Mouse (Mus musculus): ENCODE measurements around the gene Ttll3. TPM values are rescaled to one million over a fixed set of nuclear protein-coding genes. Genes with fewer than 3 reads are reported as not detected.

Ttll3 gene
- total RNA-seq, 2 experiments from 2014 or later: 15.5 to 23.2 TPM

GRCm38 (mm10) chr6:113435664-113436205 lies 46.7 kb downstream of the Ttll3 start, which contains the start of gene Cidec:
Cidec (minus strand) TSS chr6:113435760.
- TF ChIP-seq CTCF (conservative IDR thresholded peaks at IDR 0.05): no peak
- DNase-seq (ENCODE audit: low spot score in 2 of 2): no peak
- Histone ChIP-seq H3K4me3 (no peak within 1 kb of the TSS), H3K27ac (no peak within 1 kb of the TSS)

DNA sequence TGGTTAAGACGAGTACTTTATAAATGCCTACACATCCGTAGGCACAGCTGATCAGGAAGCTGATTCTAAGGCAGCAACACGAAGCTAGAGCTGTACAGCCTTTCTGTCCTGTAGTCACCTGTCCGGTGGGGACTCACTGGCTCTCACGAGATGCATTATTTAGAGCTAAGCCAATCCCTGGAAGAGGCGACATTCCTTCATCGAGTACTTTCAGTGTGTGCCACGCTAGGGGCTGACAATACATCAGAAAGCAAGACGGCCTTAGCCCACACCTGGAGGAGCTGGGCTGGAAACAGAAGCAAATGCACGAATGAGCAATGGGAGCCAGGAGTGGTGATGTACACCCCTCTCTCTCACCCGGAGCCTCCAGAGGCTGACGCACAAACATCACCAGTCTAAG lies 48.1 kb downstream of the Ttll3 start:
- TF ChIP-seq CTCF (conservative IDR thresholded peaks at IDR 0.05): no peak
- H3K4me3 ChIP-seq: no peak overlapping the region
- no peak overlapping the region for H3K27ac ChIP-seq
- DNase-seq (ENCODE audit: low spot score in 2 of 2): no peak

DNA sequence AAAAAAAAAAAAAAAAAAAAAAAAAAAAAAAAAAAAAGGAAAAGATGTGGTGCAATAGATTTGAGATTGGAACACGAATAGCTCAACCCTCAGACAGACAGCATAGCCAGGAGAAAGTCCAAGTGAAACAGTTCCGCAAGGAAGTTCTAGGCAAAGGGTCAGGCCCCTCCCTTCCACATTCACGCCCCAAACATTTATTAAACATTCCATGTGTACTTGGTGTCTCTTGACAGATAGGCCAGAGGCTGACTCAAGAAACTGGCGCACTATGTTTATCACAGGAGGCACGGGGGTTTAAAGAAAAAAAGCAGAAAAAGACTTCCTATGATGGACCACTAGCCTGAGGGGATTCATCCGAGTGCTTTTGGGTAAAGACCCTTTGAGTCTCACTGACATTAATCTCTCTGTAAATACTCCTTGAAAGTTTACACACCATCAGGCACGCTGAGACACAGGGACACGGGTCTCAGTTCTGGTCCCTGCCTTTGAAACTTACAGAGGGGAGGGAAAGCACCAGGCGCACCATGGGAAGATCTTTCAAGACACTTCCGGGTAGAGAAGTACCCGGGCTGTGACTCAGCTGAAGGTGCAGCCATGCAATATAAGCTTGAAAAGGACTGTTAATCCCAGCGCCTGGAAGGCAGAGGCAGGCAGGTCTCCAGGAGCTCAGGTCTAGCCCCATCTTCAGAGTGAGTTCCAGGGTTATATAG lies 49.8 kb downstream of the Ttll3 start:
- DNase-seq (ENCODE audit: low spot score in 2 of 2): no peak
- TF ChIP-seq CTCF (conservative IDR thresholded peaks at IDR 0.05): no peak
- Histone ChIP-seq H3K4me3 (no peak overlapping the region), H3K27ac (no peak overlapping the region)

GRCm38 (mm10) chr6:113440686-113441085 lies 51.6 kb downstream of the Ttll3 start:
- H3K4me3 ChIP-seq: no peak overlapping the region
- DNase-seq (ENCODE audit: low spot score in 2 of 2): no peak
- no peak overlapping the region for H3K27ac ChIP-seq
- TF ChIP-seq CTCF (conservative IDR thresholded peaks at IDR 0.05): no peak

GRCm38 (mm10) chr6:113441147-113441680 lies 52.2 kb downstream of the Ttll3 start:
- H3K27ac ChIP-seq: no peak overlapping the region
- TF ChIP-seq CTCF (conservative IDR thresholded peaks at IDR 0.05): peak; percentile 85
- peak; percentile 40 to 72 for DNase-seq (ENCODE audit: low spot score in 2 of 2)
- no peak overlapping the region for H3K4me3 ChIP-seq

- no peak for DNase-seq (ENCODE audit: low spot score in 2 of 2)
- TF ChIP-seq CTCF (conservative IDR thresholded peaks at IDR 0.05): no peak
- peak overlapping the region; percentile 74 for H3K4me3 ChIP-seq
Observed at GRCm38 (mm10) chr6:113442087-113442441, 53.0 kb downstream of the Ttll3 start.

DNA sequence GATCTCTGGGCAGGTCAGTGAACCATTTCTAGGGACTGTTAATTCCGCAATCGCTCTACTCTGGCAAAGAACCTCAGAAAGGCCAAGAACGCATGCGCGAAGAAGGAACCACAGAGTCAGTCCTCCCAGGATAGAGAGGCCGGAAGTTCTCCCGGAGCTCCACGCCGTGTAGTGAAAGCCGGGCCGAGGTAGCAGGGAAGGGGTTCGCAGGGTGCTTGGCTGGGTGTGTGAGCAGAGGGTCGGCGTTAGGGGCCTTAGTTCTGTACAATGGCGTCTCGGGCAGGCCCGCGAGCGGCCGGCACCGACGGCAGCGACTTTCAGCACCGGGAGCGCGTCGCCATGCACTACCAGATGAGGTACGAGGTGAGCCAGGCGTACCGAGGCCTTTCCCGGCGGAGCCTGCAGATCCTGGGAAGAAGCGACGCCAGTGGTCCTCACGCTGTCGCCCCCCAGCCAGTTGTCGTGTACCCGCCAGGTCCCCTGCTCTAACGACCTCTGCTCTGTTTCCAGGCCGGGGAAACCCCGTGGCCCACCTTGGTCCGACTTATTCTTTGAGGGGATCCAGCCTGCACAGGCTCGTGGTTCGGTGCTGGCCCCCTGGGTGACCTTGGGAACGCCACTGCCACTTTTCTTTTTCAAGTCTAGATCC lies 53.5 kb downstream of the Ttll3 start, which contains the start of gene Jagn1:
Jagn1 (plus strand) TSS at position 128 of the 649 bp plus-strand sequence.
- peak within 1 kb of the TSS; percentile 95 for H3K27ac ChIP-seq
- TF ChIP-seq CTCF (conservative IDR thresholded peaks at IDR 0.05): no peak
- DNase-seq (ENCODE audit: low spot score in 2 of 2): peak; percentile 90 to 94
- peak within 1 kb of the TSS; percentile 74 for H3K4me3 ChIP-seq

More at GRCm38 (mm10) chr6:113442087-113442441, 53.0 kb downstream of the Ttll3 start:
- peak overlapping the region; percentile 95 for H3K27ac ChIP-seq

DNA sequence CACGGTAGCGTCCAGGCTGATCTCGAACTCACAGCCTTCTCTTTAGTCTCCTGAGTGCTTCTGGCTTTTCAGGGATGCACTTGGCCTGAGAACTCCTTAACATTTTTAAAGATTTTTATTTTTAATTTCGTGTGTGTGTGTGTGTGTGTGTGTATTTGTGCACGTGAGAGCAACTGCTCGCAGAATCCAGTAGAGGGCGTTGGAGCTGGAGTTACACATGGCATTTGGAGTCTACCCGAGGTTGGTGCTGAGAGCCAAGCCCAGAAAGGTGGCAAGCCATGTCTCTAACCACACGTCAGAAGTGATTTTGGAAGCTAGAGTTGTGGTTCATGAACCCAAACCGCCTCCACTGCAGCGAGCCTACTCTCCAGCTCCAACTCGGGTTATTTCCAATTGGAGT lies 54.0 kb downstream of the Ttll3 start:
- Histone ChIP-seq H3K27ac (peak overlapping the region; percentile 95), H3K4me3 (peak overlapping the region; percentile 74)
- DNase-seq (ENCODE audit: low spot score in 2 of 2): no peak
- TF ChIP-seq CTCF (conservative IDR thresholded peaks at IDR 0.05): peak; percentile 58

GRCm38 (mm10) chr6:113444207-113444965 lies 55.3 kb downstream of the Ttll3 start:
- H3K4me3 ChIP-seq: no peak overlapping the region
- no peak for DNase-seq (ENCODE audit: low spot score in 2 of 2)
- no peak overlapping the region for H3K27ac ChIP-seq
- TF ChIP-seq CTCF (conservative IDR thresholded peaks at IDR 0.05): no peak

- no peak for TF ChIP-seq CTCF (conservative IDR thresholded peaks at IDR 0.05)
- no peak overlapping the region for H3K27ac ChIP-seq
- no peak for DNase-seq (ENCODE audit: low spot score in 2 of 2)
- H3K4me3 ChIP-seq: no peak overlapping the region
Observed at GRCm38 (mm10) chr6:113447639-113448038, 58.6 kb downstream of the Ttll3 start.

GRCm38 (mm10) chr6:113451839-113452238 lies 62.8 kb downstream of the Ttll3 start:
- no peak for DNase-seq (ENCODE audit: low spot score in 2 of 2)
- Histone ChIP-seq H3K4me3 (no peak overlapping the region), H3K27ac (no peak overlapping the region)
- TF ChIP-seq CTCF (conservative IDR thresholded peaks at IDR 0.05): no peak

DNA sequence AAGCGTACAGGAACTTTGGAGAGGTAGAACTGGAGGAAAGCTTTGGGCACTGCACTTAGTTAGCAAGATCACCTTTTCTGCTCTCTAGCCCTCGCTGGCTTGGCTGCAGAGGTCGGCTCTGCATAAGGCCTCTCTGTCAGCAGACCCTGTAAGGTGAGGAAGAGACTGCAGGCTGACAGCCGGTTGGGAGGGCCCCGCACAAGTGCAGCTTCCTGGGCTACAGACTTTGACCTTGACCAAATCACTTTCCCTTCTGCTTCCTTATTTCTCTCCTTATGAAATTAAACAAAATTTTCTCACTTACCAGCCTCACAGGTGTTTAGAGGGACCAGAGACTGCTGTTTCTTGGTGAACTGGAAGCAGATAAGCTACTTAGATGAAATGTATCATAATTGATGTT lies 65.9 kb downstream of the Ttll3 start:
- Histone ChIP-seq H3K4me3 (no peak overlapping the region), H3K27ac (no peak overlapping the region)
- no peak for TF ChIP-seq CTCF (conservative IDR thresholded peaks at IDR 0.05)
- no peak for DNase-seq (ENCODE audit: low spot score in 2 of 2)

All from layer of hippocampus, adult 2 months (tissue).